Mouse (Mus musculus): ENCODE data around the gene Calhm5. TPM values are rescaled to one million over a fixed set of nuclear protein-coding genes. Genes with fewer than 3 reads are reported as not detected.

Gene Calhm5
- polyA plus RNA-seq (2014; fragmentation: Illumina TruSeq; extraction: RNeasy Lipid Tissue Mini Kit (QIAGEN cat#74804); ENCODE audit: insufficient read depth, low read depth, low replicate concordance), result 2.4 TPM

DNA sequence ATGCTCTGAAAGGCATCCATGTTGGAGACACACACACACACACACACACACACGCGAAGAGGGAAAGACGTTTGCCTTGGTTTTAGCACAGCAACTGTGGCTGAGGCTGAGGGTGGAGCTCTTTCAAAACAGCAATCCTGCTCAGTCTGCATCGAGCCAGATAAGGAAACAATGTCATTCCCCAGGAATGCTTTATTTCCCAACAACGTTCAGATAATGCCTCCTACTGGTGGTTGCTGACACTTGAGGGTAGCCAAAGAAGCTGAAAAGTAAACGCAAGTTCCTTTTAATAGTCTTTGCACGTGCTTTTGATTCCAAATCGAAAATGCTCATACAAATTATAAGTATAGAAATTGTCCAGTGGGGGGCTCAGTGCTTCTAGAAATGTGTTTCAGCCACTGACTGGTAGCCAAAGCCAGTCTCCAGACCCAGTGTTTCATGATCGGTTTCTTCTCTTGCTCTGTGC lies at the start of gene Calhm5:
Gene Calhm5, minus strand, starts transcription at position 102 of the 466 bp plus-strand sequence.

DNA sequence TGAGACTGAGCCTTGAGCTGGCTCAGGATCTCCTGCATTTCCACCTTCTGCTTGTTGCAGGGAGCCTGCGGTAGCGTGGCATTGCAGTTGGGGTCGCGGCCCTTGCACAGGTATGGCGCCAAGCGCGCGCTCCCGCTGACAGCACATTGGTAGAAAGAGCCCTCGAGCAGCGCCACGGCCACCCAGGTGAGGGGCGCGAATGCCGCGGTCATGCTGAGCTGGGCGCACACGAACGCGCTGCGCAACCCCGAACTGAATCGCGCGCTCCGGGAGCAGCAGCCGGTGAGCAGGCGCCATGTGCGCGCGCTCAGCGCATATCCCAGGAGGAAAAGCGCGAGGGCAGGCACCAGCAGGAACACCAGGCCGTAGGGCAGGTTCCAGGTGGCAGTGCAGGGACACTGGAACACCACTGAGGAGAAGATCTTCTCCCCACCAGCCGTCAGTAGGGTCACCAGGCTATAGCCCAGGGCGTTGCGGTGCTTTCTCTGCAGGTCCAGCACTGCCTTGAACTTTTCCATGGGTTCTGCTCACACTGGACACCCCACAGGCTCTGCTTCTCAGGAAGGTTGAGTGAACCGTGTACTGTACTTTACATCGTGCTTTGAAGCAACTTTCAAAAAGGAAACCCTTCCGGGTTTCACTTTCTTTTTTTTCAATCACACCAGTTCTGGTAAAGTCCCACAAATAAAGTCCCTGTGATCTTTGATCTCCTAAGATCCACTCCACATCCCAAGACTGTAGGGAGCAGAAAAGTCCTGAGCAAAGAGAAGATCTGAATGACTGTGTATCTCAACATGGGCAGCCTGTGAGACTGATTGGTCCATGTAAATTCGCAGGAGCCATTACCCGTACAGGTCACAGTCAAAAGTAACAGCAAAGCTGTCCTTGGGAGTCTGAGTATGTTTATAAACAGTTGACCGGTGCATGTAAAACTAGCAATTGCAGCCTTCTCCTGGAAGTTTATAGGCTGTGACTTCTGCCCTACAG lies 31.4 kb upstream of the Calhm5 start, which contains the start of gene Calhm6:
Gene Calhm6, minus strand, starts transcription at position 593 of the 987 bp plus-strand sequence.

DNA sequence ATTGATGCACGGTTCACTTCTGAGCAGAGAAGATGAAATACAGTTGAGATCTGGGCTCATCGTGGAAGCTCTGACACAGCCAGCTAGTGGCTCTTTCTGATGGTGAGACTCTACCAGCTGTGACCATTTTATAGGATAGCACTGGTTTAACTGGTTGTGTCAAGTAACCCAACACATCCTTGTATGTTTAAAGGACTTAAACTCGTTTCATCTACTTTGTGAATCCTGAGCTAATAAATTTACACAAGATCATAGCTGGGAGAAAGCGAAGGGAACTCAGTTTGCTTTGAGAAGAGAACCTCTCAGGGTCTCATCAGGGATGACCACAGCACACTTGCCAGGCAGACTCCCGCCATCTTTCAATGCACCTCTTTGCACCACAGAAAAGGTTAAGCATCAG lies 52.1 kb downstream of the Calhm5 start, which contains the start of gene Calhm4:
Gene Calhm4, minus strand, starts transcription at position 101 of the 400 bp plus-strand sequence.

Other genes starting within 250 kb of the Calhm5 start
- not detected for gene Sult3a1, start 238.8 kb downstream of the Calhm5 start, polyA plus RNA-seq (2014; fragmentation: Illumina TruSeq; extraction: RNeasy Lipid Tissue Mini Kit (QIAGEN cat#74804); ENCODE audit: insufficient read depth, low read depth, low replicate concordance)
- gene Rsph4a, start 191.4 kb downstream of the Calhm5 start, polyA plus RNA-seq (2014; fragmentation: Illumina TruSeq; extraction: RNeasy Lipid Tissue Mini Kit (QIAGEN cat#74804); ENCODE audit: insufficient read depth, low read depth, low replicate concordance), result 4.5 TPM
- 9.0 TPM for gene Zup1, start 145.2 kb downstream of the Calhm5 start, polyA plus RNA-seq (2014; fragmentation: Illumina TruSeq; extraction: RNeasy Lipid Tissue Mini Kit (QIAGEN cat#74804); ENCODE audit: insufficient read depth, low read depth, low replicate concordance)
- 64.5 TPM for gene Rwdd1, start 76.9 kb downstream of the Calhm5 start, polyA plus RNA-seq (2014; fragmentation: Illumina TruSeq; extraction: RNeasy Lipid Tissue Mini Kit (QIAGEN cat#74804); ENCODE audit: insufficient read depth, low read depth, low replicate concordance)
- gene Trappc3l, start 58.9 kb downstream of the Calhm5 start, polyA plus RNA-seq (2014; fragmentation: Illumina TruSeq; extraction: RNeasy Lipid Tissue Mini Kit (QIAGEN cat#74804); ENCODE audit: insufficient read depth, low read depth, low replicate concordance), result not detected
- gene Calhm4, start 52.2 kb downstream of the Calhm5 start, polyA plus RNA-seq (2014; fragmentation: Illumina TruSeq; extraction: RNeasy Lipid Tissue Mini Kit (QIAGEN cat#74804); ENCODE audit: insufficient read depth, low read depth, low replicate concordance), result not detected
- gene Calhm6, start 31.5 kb upstream of the Calhm5 start, polyA plus RNA-seq (2014; fragmentation: Illumina TruSeq; extraction: RNeasy Lipid Tissue Mini Kit (QIAGEN cat#74804); ENCODE audit: insufficient read depth, low read depth, low replicate concordance), result 1.9 TPM
- 8.7 TPM for gene Dse, start 111.2 kb upstream of the Calhm5 start, polyA plus RNA-seq (2014; fragmentation: Illumina TruSeq; extraction: RNeasy Lipid Tissue Mini Kit (QIAGEN cat#74804); ENCODE audit: insufficient read depth, low read depth, low replicate concordance)
- 34.0 TPM for gene Tspyl1, start 185.7 kb upstream of the Calhm5 start, polyA plus RNA-seq (2014; fragmentation: Illumina TruSeq; extraction: RNeasy Lipid Tissue Mini Kit (QIAGEN cat#74804); ENCODE audit: insufficient read depth, low read depth, low replicate concordance)
- 21.4 TPM for gene Tspyl4, start 200.9 kb upstream of the Calhm5 start, polyA plus RNA-seq (2014; fragmentation: Illumina TruSeq; extraction: RNeasy Lipid Tissue Mini Kit (QIAGEN cat#74804); ENCODE audit: insufficient read depth, low read depth, low replicate concordance)

Data from lung, adult 10 weeks (tissue).